ENCODE assay signal across 8 mouse cellular contexts in genomic region chr2:164725895-164726619, GRCm38 (mm10). TPM values are rescaled to one million over a fixed set of nuclear protein-coding genes. Genes with fewer than 3 reads are reported as not detected.
DNase-seq lines count a peak whose midpoint lies in the region; ATAC-seq and TF ChIP-seq lines count a peak whose summit lies in the region.

No protein-coding gene starts in this region.

- no peak for TF ChIP-seq EP300 in heart, adult 2 months (IDR thresholded peaks at IDR 0.05; ENCODE audit: insufficient read depth, low read depth, low read length)

- no peak overlapping the region for H3K4me3 ChIP-seq in heart, adult 2 months
- no peak overlapping the region for H3K4me3 ChIP-seq in gastrocnemius, adult 2 months
- no peak overlapping the region for H3K4me3 ChIP-seq in testis, adult 2 months (ENCODE audit: control insufficient read depth, low read depth, low read length)

- no peaks in the 10 kb centered on the region for H3K79me2 ChIP-seq in heart, adult 2 months (replicated peaks; ENCODE audit: control insufficient read depth, insufficient read depth, low read length)

- H3K27me3 ChIP-seq in heart, adult 2 months (ENCODE audit: control insufficient read depth, insufficient read depth, low read length) = no peaks in the 10 kb centered on the region
- H3K27me3 ChIP-seq in testis, adult 2 months (ENCODE audit: control insufficient read depth, insufficient read depth, low read length) = no peaks in the 10 kb centered on the region

- peak; percentile 51 to 66 for DNase-seq in heart, adult 2 months
- DNase-seq in heart, adult 11 months = no peak
- peak; percentile 53 for DNase-seq in c-Kit-negative CD71-positive TER-119-positive erythroid progenitor cells, embryonic 14.5 days (ENCODE audit: low read depth, low spot score)
- DNase-seq in gastrocnemius, adult 2 months = peak; percentile 63
- peak; percentile 77 to 78 for DNase-seq in kidney, adult 8-10 months
- peak; percentile 78 for DNase-seq in liver

- no peaks in the 10 kb centered on the region for H3K4me1 ChIP-seq in heart, adult 2 months (ENCODE audit: control insufficient read depth, insufficient read depth, low read length)
- H3K4me1 ChIP-seq in testis, adult 2 months (ENCODE audit: control insufficient read depth, insufficient read depth, low read length) = no peaks in the 10 kb centered on the region

- peak; percentile 96 for TF ChIP-seq CTCF in heart, adult 2 months (IDR thresholded peaks at IDR 0.05)
- peak; percentile 89 for TF ChIP-seq CTCF in gastrocnemius, adult 2 months (IDR thresholded peaks at IDR 0.05)
- TF ChIP-seq CTCF in testis, adult 2 months (IDR thresholded peaks at IDR 0.05; ENCODE audit: control insufficient read depth, insufficient read depth, insufficient replicate concordance, low read depth, low read length) = peak; percentile 48; the same call in 1 of the 2 replicates

- H3K36me3 ChIP-seq in heart, adult 2 months (ENCODE audit: control insufficient read depth, insufficient read depth, low read length) = no peaks in the 10 kb centered on the region
- H3K36me3 ChIP-seq in testis, adult 2 months (ENCODE audit: control insufficient read depth, insufficient read depth, low read length) = no peaks in the 10 kb centered on the region

- no peak overlapping the region for H3K27ac ChIP-seq in heart, adult 2 months
- no peak overlapping the region for H3K27ac ChIP-seq in gastrocnemius, adult 2 months
- no peak overlapping the region for H3K27ac ChIP-seq in testis, adult 2 months (ENCODE audit: control insufficient read depth, insufficient read depth, low read depth, low read length)

- intact Hi-C loops in heart, adult 2 months (cut with DNase I) = loop anchor here (1.0 to 5.0 kb wide), 3 partner anchors 47 to 309 kb away; no protein-coding TSS in a partner anchor
- intact Hi-C loops in gastrocnemius, adult 2 months (cut with DNase I) = loop anchor here (5.0 kb wide), 2 partner anchors 49 to 134 kb away; partner anchors contain the start of gene Eppin

- no peak for TF ChIP-seq POLR2A in heart, adult 2 months (IDR thresholded peaks at IDR 0.05; ENCODE audit: insufficient read depth, low read depth, low read length)
- TF ChIP-seq POLR2A in testis, adult 2 months (IDR thresholded peaks at IDR 0.05; ENCODE audit: control insufficient read depth, low read depth, low read length) = no peak

- peak; percentile 84 for ATAC-seq in neutrophil, adult 5-6 weeks (ENCODE audit: extremely low read depth, insufficient number of reproducible peaks, low FRiP score, poor library complexity, severe bottlenecking)

- no peak overlapping the region for H3K9ac ChIP-seq in heart, adult 2 months (ENCODE audit: low read depth, low read length)

- WGBS in heart, adult 2 months = 16% methylated on average over 6 of the region's 6 CpGs

RNA-seq across cellular contexts. Expression of gene Spint5, which starts 11.0 kb away (rescaled TPM):
- total RNA-seq in heart, adult 2 months (2021) = not detected
- polyA plus RNA-seq in heart, adult 2 months (2012; rRNA removed) = not detected in 2 replicates
- total RNA-seq in gastrocnemius, adult 2 months (2021) = not detected
- total RNA-seq in neutrophil, adult 5-6 weeks (2017) = not detected in 2 replicates
- 0.69 and 0.93 TPM in 2 replicates for polyA plus RNA-seq in testis, adult 2 months (2012; rRNA removed)

RNA-seq across cellular contexts. Expression of gene Wfdc3, which starts 19.7 kb away (rescaled TPM):
- not detected for total RNA-seq in heart, adult 2 months (2021)
- 0.31 and 0.50 TPM in 2 replicates for polyA plus RNA-seq in heart, adult 2 months (2012; rRNA removed)
- not detected for total RNA-seq in gastrocnemius, adult 2 months (2021)
- 0.58 TPM in 1 of 2 replicates, not detected in the other for total RNA-seq in neutrophil, adult 5-6 weeks (2017)
- 118 and 120 TPM in 2 replicates for polyA plus RNA-seq in testis, adult 2 months (2012; rRNA removed)

RNA-seq across cellular contexts. Expression of gene Dnttip1, which starts 19.7 kb away (rescaled TPM):
- total RNA-seq in heart, adult 2 months (2021) = 10 to 100 TPM; 21.8 to 21.9 TPM
- polyA plus RNA-seq in heart, adult 2 months (2012; rRNA removed) = 15.0 and 15.9 TPM in 2 replicates
- total RNA-seq in gastrocnemius, adult 2 months (2021) = 10 to 100 TPM; 18.5 to 19.4 TPM
- total RNA-seq in neutrophil, adult 5-6 weeks (2017) = 20.0 and 26.7 TPM in 2 replicates
- 32.4 and 43.1 TPM in 2 replicates for polyA plus RNA-seq in testis, adult 2 months (2012; rRNA removed)

RNA-seq across cellular contexts. Expression of gene Spint4, which starts 27.8 kb away (rescaled TPM):
- total RNA-seq in heart, adult 2 months (2021) = not detected
- not detected in 2 replicates for polyA plus RNA-seq in heart, adult 2 months (2012; rRNA removed)
- total RNA-seq in gastrocnemius, adult 2 months (2021) = not detected
- total RNA-seq in neutrophil, adult 5-6 weeks (2017) = not detected in 2 replicates
- polyA plus RNA-seq in testis, adult 2 months (2012; rRNA removed) = not detected in 2 replicates

RNA-seq across cellular contexts. Expression of gene Wfdc13, which starts 41.1 kb away (rescaled TPM):
- total RNA-seq in heart, adult 2 months (2021) = not detected
- 0.25 TPM in 1 of 2 replicates, not detected in the other for polyA plus RNA-seq in heart, adult 2 months (2012; rRNA removed)
- total RNA-seq in gastrocnemius, adult 2 months (2021) = not detected
- total RNA-seq in neutrophil, adult 5-6 weeks (2017) = not detected in 2 replicates
- 0.32 and 36.5 TPM in 2 replicates for polyA plus RNA-seq in testis, adult 2 months (2012; rRNA removed)
